Mouse (Mus musculus) G1E-ER4 (cell line): Measurements from ENCODE around the gene Mdm2. TPM values are rescaled to one million over a fixed set of nuclear protein-coding genes. Genes with fewer than 3 reads are reported as not detected.

Experiments used
- GATA1 ChIP-seq: IDR thresholded peaks from one replicate; pipeline ENCODE4 v1.8.0; 2012; ENCODE audit warnings: low read length, inconsistent platforms
- polyA plus RNA-seq: library from polyadenylated mRNA; stranded (reverse); fragments of >175 nt; gene quantifications from 2 replicates; pipeline ENCODE4 v1.2.3, GENCODE M21; 2012

Gene Mdm2
- polyA plus RNA-seq, 1 experiment: 28.2 TPM

DNA sequence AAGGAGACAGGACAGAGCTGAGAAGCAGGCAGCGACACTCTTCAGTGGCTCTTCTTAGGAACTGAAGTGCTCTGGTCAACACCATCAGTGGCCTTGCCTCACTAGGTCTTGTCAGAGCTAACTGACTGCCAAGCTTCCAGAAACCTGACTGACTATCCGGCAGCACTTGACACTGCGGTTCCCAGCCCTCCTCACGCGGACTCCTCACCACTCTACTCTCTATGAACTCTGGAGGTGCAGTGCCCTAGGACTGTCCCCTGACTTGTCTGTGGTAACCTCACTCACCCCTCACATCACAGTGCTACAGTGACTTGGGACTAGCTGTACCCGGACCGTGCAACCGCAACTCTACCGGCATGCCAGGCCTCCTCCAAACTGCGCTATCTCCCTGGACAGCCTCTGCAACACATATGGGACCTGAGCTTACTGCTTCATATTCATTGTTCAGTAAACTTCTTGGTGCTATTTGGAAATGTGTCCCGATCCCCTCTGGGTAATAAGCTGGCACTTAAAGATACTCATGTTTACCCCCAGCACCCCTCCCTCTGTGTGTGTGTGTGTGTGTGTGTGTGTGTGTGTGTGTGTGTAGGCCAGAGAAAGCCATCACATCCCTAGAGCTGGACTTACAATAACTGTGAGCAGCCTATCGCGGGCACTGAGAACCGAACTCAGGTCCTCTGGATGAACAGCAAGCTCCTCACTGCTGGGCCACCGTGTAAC is 28.5 kb upstream of the Mdm2 start:
- no peak for TF ChIP-seq GATA1

DNA sequence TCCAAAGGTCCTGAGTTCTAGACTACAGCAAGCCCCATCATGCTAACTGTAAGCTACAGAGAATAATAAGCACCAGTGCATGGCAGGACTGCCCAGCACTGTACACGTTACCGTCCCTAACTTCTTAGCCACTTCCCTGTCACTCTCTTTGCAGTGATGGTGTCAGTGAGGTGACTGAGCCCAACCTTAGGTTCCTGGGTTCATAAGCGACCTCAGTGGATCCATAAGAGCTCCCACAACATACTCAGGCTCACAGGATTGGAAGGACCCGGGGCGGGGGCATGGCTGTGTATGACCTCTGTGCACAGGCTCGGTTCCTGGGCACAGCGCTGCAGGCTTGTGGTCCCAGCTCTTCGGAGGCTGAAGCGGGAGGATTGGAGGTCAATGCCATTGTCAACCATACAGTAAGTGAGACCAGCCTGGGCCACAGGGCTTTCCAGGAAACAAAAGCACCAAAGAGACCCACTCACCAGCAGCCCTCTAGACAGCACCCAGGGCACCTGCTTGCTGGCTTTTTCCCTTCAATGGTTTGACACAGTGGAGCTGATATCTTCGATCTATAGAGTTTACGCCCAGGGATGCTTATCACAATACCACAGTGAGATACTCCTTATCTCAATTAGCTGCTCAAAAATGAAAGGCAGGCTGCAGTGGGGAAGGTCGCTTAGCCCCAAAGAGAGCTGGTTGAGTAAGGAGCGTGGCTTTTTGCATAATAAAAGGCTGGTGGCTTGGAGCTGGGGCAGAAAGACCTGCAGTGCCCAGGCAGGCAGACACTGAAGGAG is 27.8 kb upstream of the Mdm2 start:
- TF ChIP-seq GATA1: peak; percentile 85

- TF ChIP-seq GATA1: no peak
Observed at GRCm38 (mm10) chr10:117737075-117737474, 26.5 kb upstream of the Mdm2 start.

GRCm38 (mm10) chr10:117736573-117736972 is 26.0 kb upstream of the Mdm2 start:
- no peak for TF ChIP-seq GATA1

DNA sequence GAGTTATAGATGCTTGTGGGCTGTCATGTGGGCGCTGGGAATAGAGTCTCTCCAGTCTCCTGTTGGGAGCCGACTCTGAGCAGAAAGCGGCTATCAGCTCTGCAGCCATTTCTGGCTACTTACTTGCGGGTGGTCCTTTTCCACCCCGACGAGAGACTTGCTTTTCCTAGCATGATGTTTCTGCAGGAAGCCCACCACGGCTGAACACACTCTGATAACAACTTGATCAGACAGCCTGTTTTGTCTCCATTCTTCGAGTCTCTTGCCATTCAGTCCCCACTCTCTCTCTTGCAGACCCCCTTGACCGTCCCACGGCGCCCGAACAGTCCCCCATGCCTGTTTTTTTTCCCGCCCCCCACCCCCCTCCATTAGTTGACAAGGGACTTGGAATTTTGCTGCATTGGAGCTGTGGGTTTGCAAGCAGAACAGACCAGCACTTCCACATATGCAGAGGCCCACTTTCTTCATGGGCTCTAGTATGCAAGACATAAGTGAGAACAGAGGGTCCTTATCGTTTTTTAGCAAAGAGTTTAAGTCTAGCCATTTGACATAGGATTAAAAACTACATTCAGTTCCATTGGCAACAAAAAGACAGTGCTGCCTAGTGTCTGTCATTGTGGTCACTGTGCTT is 22.5 kb upstream of the Mdm2 start:
- TF ChIP-seq GATA1: no peak

GRCm38 (mm10) chr10:117732184-117732583 is 21.6 kb upstream of the Mdm2 start:
- peak; percentile 83 for TF ChIP-seq GATA1

GRCm38 (mm10) chr10:117731244-117732101 is 20.9 kb upstream of the Mdm2 start:
- peak; percentile 63 for TF ChIP-seq GATA1

DNA sequence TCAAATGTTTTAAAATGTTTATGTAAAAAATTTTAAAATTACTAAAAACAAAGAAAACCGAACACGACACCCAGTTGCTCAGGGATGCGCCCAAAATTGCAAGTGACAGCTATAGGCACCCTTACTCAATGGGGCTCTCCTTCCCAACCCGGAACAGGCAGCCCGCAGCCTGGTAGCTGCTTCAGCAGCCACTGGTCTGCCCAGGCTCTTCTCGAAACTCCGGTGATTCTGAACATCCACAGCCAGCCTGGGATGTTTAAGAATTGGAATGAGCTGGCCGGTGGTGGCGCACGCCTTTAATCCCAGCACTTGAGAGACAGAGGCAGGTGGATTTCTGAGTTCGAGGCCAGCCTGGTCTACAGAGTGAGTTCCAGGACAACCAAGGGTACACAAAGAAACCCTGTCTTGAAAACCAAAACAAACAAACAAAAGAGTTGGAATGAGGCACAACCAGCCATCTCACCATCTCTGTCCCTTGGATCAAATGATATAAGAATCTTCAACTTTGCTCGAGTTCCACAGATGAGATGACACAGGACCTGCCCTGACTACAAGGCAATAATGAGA is 20.2 kb upstream of the Mdm2 start:
- no peak for TF ChIP-seq GATA1

DNA sequence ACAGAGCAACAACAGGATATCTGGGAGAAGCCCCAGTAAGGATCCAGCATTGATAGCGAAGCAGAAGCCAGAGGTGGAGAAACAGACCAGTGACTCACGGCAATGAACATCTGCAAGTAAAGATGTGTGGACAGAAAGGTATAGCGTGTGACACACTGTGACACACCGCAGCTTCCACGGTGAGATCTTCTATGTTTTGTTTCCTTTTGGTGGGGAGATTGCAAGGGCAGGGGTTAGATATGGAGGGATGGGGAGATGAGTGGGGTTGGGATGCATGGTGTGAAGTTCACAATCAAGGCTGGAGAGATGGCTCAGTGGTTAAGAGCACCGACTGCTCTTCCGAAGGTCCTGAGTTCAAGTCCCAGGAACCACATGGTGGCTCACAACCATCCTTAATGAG is 19.6 kb upstream of the Mdm2 start:
- no peak for TF ChIP-seq GATA1

GRCm38 (mm10) chr10:117729139-117729814 is 18.7 kb upstream of the Mdm2 start:
- TF ChIP-seq GATA1: no peak

DNA sequence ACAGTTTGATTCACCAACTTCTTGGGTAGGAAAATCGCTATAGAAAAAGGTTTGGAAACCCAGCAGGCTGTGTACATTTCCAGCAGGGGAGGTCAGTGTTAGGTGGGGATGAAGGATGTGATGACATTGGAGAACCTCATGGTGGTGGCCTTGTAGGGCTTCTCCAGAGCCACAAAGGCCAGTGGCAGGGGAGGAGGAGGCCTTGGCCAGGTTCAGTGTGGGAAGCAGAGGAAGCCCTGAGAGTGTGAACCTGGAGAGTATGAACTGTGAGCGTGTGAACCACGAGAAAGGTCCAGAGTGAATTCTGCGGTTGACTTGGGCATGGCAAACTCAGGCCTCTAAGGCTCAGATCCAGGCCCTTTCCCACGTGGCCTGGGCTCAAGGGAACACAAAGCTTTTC is 18.0 kb upstream of the Mdm2 start:
- no peak for TF ChIP-seq GATA1

- TF ChIP-seq GATA1: no peak
Observed at GRCm38 (mm10) chr10:117727518-117728110, 17.1 kb upstream of the Mdm2 start.

DNA sequence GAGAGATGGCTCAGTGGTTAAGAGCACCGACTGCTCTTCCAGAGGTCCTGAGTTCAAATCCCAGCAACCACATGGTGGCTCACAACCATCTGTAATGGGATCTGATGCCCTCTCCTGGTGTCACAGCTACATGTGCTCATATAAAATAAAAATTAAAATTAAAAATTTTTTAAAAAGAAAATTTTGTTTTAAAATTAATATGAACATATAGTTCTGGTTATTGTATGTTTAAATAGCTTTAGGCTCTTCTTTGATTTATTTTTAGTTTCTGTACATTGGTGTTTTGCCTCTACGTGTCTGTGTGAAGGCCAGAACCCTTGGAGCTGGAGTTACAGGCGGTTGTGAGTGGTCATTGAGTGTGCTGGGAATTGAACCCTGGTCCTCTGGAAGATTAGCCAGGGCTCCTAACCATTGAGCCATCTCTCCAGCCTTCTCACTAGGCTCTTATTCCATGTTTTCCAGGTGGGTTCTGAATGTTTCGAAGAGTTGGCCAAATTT is 16.4 kb upstream of the Mdm2 start:
- no peak for TF ChIP-seq GATA1

GRCm38 (mm10) chr10:117726350-117726749 is 15.8 kb upstream of the Mdm2 start:
- TF ChIP-seq GATA1: no peak

GRCm38 (mm10) chr10:117725671-117726070 is 15.1 kb upstream of the Mdm2 start:
- TF ChIP-seq GATA1: no peak
